ENCODE assay signal across 26 mouse cellular contexts in the genomic region with DNA sequence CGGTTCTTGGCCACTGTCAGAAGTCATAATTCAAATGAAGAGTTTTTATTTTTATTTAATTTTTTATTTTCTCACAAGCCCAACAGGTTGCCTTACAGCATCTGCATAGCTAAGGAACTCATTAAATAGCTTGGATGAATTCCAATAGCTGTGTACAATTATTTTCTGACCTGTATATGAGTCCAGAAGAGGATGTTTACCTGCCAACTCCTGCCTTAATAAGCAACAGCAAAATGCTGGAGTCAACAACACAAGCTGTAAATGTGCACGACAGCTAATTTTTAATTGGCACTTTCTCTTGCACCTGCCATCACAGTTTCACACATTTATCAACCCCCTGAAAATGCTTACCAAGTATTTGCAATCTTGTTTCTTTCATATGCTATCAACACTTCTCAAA.
"Had no signal": no experiment of that assay in that cellular context is flagged by ENCODE, and none has a peak within 500 bp of the region (broad histone marks: within the 10 kb centered on the region; RNA-seq: fewer than 3 reads in every experiment).

No protein-coding gene starts in this region.

- ATAC-seq: forebrain, embryonic 15.5 days; forebrain, embryonic 16.5 days had no signal

- H3K4me1 ChIP-seq: embryonic facial prominence, embryonic 10.5 days; embryonic facial prominence, embryonic 12.5 days; embryonic facial prominence, embryonic 13.5 days; embryonic facial prominence, embryonic 15.5 days; forebrain, embryonic 10.5 days; forebrain, embryonic 15.5 days; heart, embryonic 10.5 days had no signal

- H3K4me2 ChIP-seq: embryonic facial prominence, embryonic 12.5 days; embryonic facial prominence, embryonic 13.5 days; embryonic facial prominence, embryonic 15.5 days; forebrain, embryonic 15.5 days; heart, embryonic 11.5 days had no signal

- H3K27ac ChIP-seq: embryonic facial prominence, embryonic 10.5 days; embryonic facial prominence, embryonic 12.5 days; embryonic facial prominence, embryonic 13.5 days; embryonic facial prominence, embryonic 15.5 days; forebrain, embryonic 10.5 days; forebrain, embryonic 15.5 days; gastrocnemius, adult 2 months; heart, adult 2 months; heart, embryonic 10.5 days had no signal

- DNase-seq: cerebellum, adult 8-10 months; cerebellum, adult 9-10 months; cerebellum, adult 9-11 months; cerebellum, postnatal 10 days; cerebellum, postnatal 14 days; cerebellum, postnatal 25 days; cerebellum, postnatal 36 days; embryo, embryonic 11 days; gastrocnemius, adult 2 months; gastrocnemius, postnatal 10 days; gastrocnemius, postnatal 14 days; gastrocnemius, postnatal 25 days; gastrocnemius, postnatal 36 days; heart, adult 11 months; heart, adult 18-20 months; heart, adult 2 months had no signal

- H3K27me3 ChIP-seq: embryonic facial prominence, embryonic 12.5 days; embryonic facial prominence, embryonic 13.5 days; embryonic facial prominence, embryonic 15.5 days; forebrain, embryonic 15.5 days had no signal

- H3K4me3 ChIP-seq: embryonic facial prominence, embryonic 10.5 days; embryonic facial prominence, embryonic 12.5 days; embryonic facial prominence, embryonic 13.5 days; embryonic facial prominence, embryonic 15.5 days; erythroblast, embryonic 14.5 days; forebrain, embryonic 10.5 days; forebrain, embryonic 15.5 days; gastrocnemius, adult 2 months; heart, adult 2 months; heart, embryonic 10.5 days had no signal

- H3K9me3 ChIP-seq: embryonic facial prominence, embryonic 10.5 days; embryonic facial prominence, embryonic 12.5 days; embryonic facial prominence, embryonic 13.5 days; embryonic facial prominence, embryonic 15.5 days; forebrain, embryonic 10.5 days; forebrain, embryonic 15.5 days; heart, embryonic 10.5 days had no signal

- H3K36me3 ChIP-seq: embryonic facial prominence, embryonic 10.5 days; embryonic facial prominence, embryonic 12.5 days; embryonic facial prominence, embryonic 13.5 days; embryonic facial prominence, embryonic 15.5 days; forebrain, embryonic 10.5 days; forebrain, embryonic 15.5 days; heart, embryonic 10.5 days had no signal

- H3K9ac ChIP-seq: embryonic facial prominence, embryonic 12.5 days; embryonic facial prominence, embryonic 13.5 days; embryonic facial prominence, embryonic 15.5 days; forebrain, embryonic 15.5 days had no signal
